Mouse (Mus musculus): Measurements from ENCODE around the gene Tmcc3. TPM values are rescaled to one million over a fixed set of nuclear protein-coding genes. Genes with fewer than 3 reads are reported as not detected.

Gene Tmcc3
- total RNA-seq, 2 experiments from 2014 or later = 23.1 to 23.6 TPM

GRCm38 (mm10) chr10:94557428-94558149 is 245.8 kb downstream of the Tmcc3 start:
- intact Hi-C loops (cut with DNase I) = no loop called here

DNA sequence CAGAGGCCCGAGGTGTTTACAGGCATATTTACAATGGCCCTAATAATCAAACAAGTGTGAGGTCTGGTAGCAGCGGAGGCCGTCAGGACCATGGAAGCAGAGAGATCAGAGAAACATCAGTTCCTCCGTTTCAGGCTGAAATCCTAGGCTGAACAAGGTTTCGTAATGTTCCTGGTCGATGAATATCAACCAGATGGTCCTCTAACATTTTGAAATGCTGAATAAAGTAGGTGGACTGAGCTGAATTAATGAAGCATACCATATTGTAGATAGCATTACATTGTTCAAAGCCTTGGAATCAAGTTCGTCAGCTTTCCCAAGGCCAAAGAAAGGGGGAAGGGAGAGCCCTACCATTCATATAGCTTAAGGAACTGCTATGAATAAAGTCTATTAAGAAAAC is 247.1 kb downstream of the Tmcc3 start:
- intact Hi-C loops (cut with DNase I) = no loop called here
- DNase-seq (ENCODE audit: low spot score in 2 of 2) = no peak

More at GRCm38 (mm10) chr10:94557428-94558149, 245.8 kb downstream of the Tmcc3 start:
- no peak for DNase-seq (ENCODE audit: low spot score in 2 of 2)

- intact Hi-C loops (cut with DNase I) = no loop called here
These were observed 249.6 kb downstream of the Tmcc3 start for GRCm38 (mm10) chr10:94561351-94561750.

GRCm38 (mm10) chr10:94562188-94562587 is 250.4 kb downstream of the Tmcc3 start:
- intact Hi-C loops (cut with DNase I) = no loop called here
- DNase-seq (ENCODE audit: low spot score in 2 of 2) = no peak

More at GRCm38 (mm10) chr10:94561351-94561750, 249.6 kb downstream of the Tmcc3 start:
- no peak for DNase-seq (ENCODE audit: low spot score in 2 of 2)

- no peak for DNase-seq (ENCODE audit: low spot score in 2 of 2)
- intact Hi-C loops (cut with DNase I) = no loop called here
These were observed 251.2 kb downstream of the Tmcc3 start for GRCm38 (mm10) chr10:94562991-94563390.

DNA sequence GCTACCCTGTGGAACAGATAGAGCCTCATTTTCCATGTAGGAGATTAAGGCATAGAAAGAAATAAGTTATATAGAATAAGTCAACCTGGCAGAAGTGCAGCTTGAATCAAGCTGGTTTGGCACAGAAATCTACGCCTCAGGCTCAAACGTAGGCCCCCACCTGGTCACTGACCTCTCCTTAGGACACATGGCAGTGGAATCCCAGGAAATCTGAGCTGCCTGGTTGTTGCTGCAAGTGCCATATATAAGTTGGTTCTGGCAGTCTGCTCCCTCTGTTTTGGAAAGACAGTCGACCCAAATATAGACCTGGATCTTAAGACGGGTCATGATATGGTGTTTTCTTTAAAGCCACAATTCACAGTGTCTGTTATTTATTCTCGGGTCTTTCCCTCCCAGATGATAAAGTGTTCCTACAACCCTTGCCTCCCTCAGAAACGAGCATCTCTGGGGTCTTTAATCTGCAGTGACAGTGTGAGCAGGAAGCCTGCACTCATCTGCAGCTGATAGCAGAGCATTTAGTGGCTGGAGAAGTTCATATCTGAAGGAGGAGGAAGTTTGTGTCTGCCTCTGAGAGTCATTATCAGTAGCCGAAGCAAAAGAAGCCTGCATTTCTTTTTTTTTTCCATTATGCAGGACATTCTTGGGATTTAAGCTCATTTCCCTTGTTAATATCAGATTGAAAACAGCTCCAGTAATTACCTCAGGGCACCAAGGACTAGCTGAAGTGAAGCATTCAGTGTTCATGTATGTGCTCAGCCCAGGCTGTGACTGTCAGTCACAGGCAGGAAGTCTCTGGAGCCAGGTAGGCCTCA is 253.9 kb downstream of the Tmcc3 start:
- no peak for DNase-seq (ENCODE audit: low spot score in 2 of 2)
- intact Hi-C loops (cut with DNase I) = no loop called here

DNA sequence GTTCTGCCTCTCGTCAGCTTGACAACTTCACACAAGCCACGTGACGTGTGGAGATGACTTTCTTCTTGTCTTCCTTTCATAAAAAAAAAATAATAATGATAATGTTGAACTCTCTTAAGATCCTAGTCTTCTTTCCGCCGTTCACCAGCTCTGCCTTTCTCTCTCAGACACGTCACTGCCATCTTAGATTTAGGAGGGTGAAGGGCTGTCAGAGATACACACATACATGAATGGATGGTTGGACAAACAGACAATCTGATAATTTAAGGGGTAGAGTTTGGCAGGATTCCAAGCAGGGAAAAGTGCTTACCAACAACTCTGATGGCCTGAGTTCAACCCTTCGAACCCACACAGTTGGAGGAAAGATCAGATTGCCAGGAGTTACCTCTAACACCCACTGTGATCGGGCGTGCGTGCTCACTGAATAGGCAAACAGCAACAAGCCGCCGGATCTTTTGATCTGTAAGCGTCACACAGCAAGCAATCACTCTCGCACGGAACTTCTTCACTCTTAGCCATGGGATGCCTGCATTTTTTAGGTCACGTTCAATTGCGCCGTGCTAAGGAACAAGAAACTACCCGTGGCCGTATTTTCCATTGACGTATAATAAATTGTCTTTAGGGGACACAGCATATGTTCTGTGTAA is 254.6 kb downstream of the Tmcc3 start:
- intact Hi-C loops (cut with DNase I) = no loop called here
- no peak for DNase-seq (ENCODE audit: low spot score in 2 of 2)

GRCm38 (mm10) chr10:94567251-94567650 is 255.5 kb downstream of the Tmcc3 start:
- no peak for DNase-seq (ENCODE audit: low spot score in 2 of 2)
- intact Hi-C loops (cut with DNase I) = no loop called here

- intact Hi-C loops (cut with DNase I) = no loop called here
- DNase-seq (ENCODE audit: low spot score in 2 of 2) = no peak
These were observed 256.2 kb downstream of the Tmcc3 start for GRCm38 (mm10) chr10:94567915-94568314.

DNA sequence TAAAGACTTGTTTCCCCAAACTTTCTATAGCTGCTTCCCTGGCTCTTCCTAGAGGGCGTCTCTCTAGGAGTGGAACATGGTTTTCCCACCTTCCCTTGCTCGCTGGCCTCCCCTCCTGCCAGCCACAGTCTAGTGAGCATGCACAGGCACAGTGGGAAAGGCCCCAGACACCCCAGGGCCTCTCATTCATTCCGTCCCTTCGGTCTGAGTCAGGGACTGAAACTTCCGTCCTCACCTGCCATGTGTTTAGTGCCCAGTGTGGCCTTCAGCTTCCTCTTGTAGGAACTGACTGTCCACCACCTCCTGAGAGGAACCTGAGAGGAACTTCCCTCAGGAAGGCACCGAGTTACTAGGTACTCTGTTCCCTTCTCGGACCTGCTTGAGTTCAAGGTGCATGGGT is 257.1 kb downstream of the Tmcc3 start:
- intact Hi-C loops (cut with DNase I) = no loop called here
- DNase-seq (ENCODE audit: low spot score in 2 of 2) = no peak

DNA sequence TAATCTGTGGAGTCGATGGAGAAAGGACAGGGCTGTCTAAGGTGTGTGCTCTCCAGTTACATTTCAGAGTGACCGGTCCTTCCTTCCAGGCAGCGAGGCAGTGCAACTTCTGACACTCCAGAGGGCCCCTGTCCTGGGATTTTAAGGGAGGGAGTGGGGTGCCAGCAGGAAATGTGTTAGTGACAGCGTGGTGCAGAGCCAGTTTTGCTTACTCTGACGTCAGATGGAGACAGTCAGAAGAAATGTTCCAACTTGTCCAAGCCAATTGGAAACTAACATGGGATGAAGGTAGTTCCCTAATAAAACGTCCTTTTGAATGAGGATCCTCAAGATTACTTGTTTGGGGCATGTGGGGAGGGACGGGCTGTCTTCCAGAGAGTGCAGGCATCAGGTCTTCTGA is 258.0 kb downstream of the Tmcc3 start:
- DNase-seq (ENCODE audit: low spot score in 2 of 2) = no peak
- intact Hi-C loops (cut with DNase I) = no loop called here

DNA sequence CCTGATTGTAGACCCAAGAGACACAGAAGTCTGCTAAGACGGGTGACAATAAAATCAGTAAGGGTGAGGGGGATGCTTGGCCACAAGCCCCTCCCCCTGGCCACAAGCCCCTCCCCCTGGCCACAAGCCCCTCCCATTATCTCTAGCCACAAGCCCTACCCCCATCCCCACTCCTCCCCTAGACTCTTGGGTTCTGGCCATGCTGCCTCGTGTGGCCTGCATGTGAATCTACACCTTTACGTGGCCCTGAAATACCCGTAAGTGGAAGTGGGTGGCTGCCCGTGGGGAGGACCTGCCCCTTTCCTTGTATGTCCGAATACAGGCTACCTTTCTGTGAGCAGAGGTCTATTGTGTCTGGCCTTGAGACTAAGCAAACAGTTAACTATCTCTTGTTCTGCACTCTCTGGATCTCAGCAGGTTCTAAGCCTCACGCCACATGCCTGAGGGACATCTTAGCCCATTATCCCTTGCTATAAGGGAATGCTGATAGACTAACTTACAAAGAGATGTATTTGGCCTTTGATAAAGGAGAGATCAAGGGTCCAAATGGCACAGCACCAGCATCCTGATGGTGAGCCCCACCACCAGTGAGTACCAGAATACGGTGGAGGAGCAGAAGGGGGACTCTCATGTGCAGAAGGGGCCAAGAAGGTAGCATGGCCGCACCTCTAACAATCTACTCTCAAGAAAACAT is 260.3 kb downstream of the Tmcc3 start:
- intact Hi-C loops (cut with DNase I) = no loop called here

DNA sequence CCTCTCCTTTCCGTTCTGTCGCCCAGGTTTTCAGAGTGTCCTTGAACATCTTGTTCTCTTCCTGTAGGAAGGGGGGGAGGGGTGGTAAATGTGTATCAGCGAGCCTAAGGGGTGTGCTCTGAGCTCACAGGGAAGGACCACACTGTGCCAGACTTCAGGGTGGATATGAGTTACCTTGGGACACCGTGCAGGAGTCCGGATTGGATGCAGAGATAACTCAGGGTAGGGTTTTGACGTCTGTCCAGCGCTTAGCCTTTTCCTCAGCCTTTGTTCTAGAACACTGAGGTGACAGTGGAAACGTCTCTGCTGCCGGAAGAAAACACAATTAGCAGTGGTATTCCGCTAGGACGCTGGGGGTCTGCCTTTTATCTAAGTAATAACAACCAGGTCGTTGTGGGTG is 261.0 kb downstream of the Tmcc3 start:
- intact Hi-C loops (cut with DNase I) = no loop called here
- DNase-seq (ENCODE audit: low spot score in 2 of 2) = no peak

More for the DNA sequence above, 260.3 kb downstream of the Tmcc3 start:
- DNase-seq (ENCODE audit: low spot score in 2 of 2) = no peak

GRCm38 (mm10) chr10:94574451-94575333 is 262.9 kb downstream of the Tmcc3 start:
- DNase-seq (ENCODE audit: low spot score in 2 of 2) = no peak
- intact Hi-C loops (cut with DNase I) = no loop called here

DNA sequence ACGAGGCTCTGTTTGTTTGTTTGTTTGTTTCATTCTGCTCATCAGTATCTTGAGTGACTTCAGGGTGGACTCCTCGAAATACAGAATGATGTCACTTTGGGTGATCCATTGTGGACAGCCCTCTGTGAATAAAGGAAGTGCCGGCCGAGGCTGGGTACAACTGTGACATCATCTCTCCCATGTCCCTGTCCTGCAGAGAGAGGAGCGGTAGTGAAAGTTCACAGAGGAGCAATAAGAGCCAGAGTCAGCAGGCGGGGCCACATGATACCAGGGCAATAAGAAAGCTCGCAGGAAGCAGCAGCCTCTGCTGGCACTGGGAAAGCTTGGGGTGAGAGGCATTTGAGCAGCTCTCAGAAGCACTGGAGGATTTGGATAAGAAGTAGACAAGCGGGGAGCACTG is 264.2 kb downstream of the Tmcc3 start:
- intact Hi-C loops (cut with DNase I) = no loop called here
- DNase-seq (ENCODE audit: low spot score in 2 of 2) = peak in 1 of 2 experiments; percentile 16

- intact Hi-C loops (cut with DNase I) = no loop called here
- no peak for DNase-seq (ENCODE audit: low spot score in 2 of 2)
These were observed 267.1 kb downstream of the Tmcc3 start for GRCm38 (mm10) chr10:94578870-94579269.

DNA sequence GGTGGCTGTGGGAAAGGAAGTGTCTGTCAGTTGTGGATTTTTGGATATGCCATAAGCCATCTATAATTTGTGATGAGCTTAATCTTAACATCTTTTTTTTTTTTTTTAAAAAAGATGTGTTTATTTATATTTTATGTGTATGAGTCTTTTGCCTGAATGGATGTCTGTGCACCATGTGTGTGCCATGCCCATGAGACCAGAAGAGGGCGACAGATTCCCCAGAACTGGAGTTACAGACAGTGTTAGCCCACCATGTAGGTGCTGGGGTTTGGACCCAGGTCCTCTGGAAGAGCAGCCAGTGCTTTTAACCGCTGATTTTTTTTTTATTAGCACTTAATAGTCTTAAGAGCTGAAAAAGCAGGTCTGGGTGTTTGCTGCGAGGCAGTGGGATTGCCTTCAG is 269.6 kb downstream of the Tmcc3 start:
- intact Hi-C loops (cut with DNase I) = no loop called here
- no peak for DNase-seq (ENCODE audit: low spot score in 2 of 2)

DNA sequence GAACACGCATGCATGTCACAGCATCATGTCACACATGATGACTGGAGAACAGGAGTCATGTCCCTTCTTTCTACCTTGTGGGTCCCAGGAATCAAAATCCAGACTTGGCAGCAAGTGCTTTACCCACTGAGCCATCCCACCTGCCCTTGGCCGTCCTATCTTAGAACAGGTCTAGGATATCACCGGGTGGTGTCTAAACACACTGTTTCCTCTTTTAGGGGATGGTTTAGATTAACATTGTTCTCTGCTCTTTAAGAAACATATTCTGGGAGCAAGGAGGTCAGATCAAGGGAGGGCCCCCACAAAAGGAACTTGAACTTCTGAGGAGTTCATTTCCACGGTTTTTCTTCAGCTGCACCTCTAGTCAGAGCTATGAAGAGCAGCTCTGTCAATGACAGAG is 272.0 kb downstream of the Tmcc3 start:
- intact Hi-C loops (cut with DNase I) = no loop called here
- no peak for DNase-seq (ENCODE audit: low spot score in 2 of 2)

GRCm38 (mm10) chr10:94584851-94585359 is 273.2 kb downstream of the Tmcc3 start:
- DNase-seq (ENCODE audit: low spot score in 2 of 2) = peak; percentile 40 to 61
- intact Hi-C loops (cut with DNase I) = no loop called here
